Mouse (Mus musculus): Measurements from ENCODE around the gene Gtf2f1. TPM values are rescaled to one million over a fixed set of nuclear protein-coding genes. Genes with fewer than 3 reads are reported as not detected.

The Gtf2f1 gene
- 29.0 TPM for polyA plus RNA-seq (2014; fragmentation: Illumina TruSeq; extraction: RNeasy Lipid Tissue Mini Kit (QIAGEN cat#74804); ENCODE audit: low read depth, low replicate concordance)

GRCm38 (mm10) chr17:57011236-57012141 is at the start of gene Gtf2f1, which contains the start of gene Gm17949:
TSS of gene Gtf2f1 (minus strand) at chr17:57011288.
TSS of gene Gm17949 (plus strand) at chr17:57011469.

GRCm38 (mm10) chr17:57059486-57059977 is 48.4 kb upstream of the Gtf2f1 start, which contains the start of gene Slc25a23:
TSS of gene Slc25a23 (minus strand) at chr17:57059863.

GRCm38 (mm10) chr17:57058891-57059485 is 47.9 kb upstream of the Gtf2f1 start, which contains the start of gene Crb3:
TSS of gene Crb3 (plus strand) at chr17:57059105.

GRCm38 (mm10) chr17:57041554-57041953 is 30.5 kb upstream of the Gtf2f1 start, which contains the start of gene Slc25a41:
TSS of gene Slc25a41 (minus strand) at chr17:57041654.

GRCm38 (mm10) chr17:57030931-57031660 is 20.0 kb upstream of the Gtf2f1 start, which contains the start of gene Khsrp:
TSS of gene Khsrp (minus strand) at chr17:57031522.

GRCm38 (mm10) chr17:56999968-57000609 is 11.0 kb downstream of the Gtf2f1 start, which contains the start of gene Pspn:
TSS of gene Pspn (minus strand) at chr17:57000018.

GRCm38 (mm10) chr17:56997029-56997667 is 13.9 kb downstream of the Gtf2f1 start, which contains the start of gene Alkbh7:
TSS of gene Alkbh7 (plus strand) at chr17:56997339.

GRCm38 (mm10) chr17:56990115-56990746 is 20.9 kb downstream of the Gtf2f1 start, which contains the start of gene Clpp:
TSS of gene Clpp (plus strand) at chr17:56990305.

GRCm38 (mm10) chr17:56982013-56982412 is 29.1 kb downstream of the Gtf2f1 start, which contains the start of gene Acer1:
TSS of gene Acer1 (minus strand) at chr17:56982126.

Other genes with a start within 250 kb of the Gtf2f1 start
- 21.5 TPM for gene Dus3l, start 246.5 kb downstream of the Gtf2f1 start, polyA plus RNA-seq (2014; fragmentation: Illumina TruSeq; extraction: RNeasy Lipid Tissue Mini Kit (QIAGEN cat#74804); ENCODE audit: low read depth, low replicate concordance)
- gene Prr22, start 241.0 kb downstream of the Gtf2f1 start, polyA plus RNA-seq (2014; fragmentation: Illumina TruSeq; extraction: RNeasy Lipid Tissue Mini Kit (QIAGEN cat#74804); ENCODE audit: low read depth, low replicate concordance): 1.6 TPM
- gene Rfx2, start 180.3 kb downstream of the Gtf2f1 start, polyA plus RNA-seq (2014; fragmentation: Illumina TruSeq; extraction: RNeasy Lipid Tissue Mini Kit (QIAGEN cat#74804); ENCODE audit: low read depth, low replicate concordance): 4.3 TPM
- not detected for gene Acsbg2, start 136.8 kb downstream of the Gtf2f1 start, polyA plus RNA-seq (2014; fragmentation: Illumina TruSeq; extraction: RNeasy Lipid Tissue Mini Kit (QIAGEN cat#74804); ENCODE audit: low read depth, low replicate concordance)
- not detected for gene 1700061G19Rik, start 135.8 kb downstream of the Gtf2f1 start, polyA plus RNA-seq (2014; fragmentation: Illumina TruSeq; extraction: RNeasy Lipid Tissue Mini Kit (QIAGEN cat#74804); ENCODE audit: low read depth, low replicate concordance)
- gene Mllt1, start 75.9 kb downstream of the Gtf2f1 start, polyA plus RNA-seq (2014; fragmentation: Illumina TruSeq; extraction: RNeasy Lipid Tissue Mini Kit (QIAGEN cat#74804); ENCODE audit: low read depth, low replicate concordance): 23.8 TPM
- not detected for gene Acer1, start 29.2 kb downstream of the Gtf2f1 start, polyA plus RNA-seq (2014; fragmentation: Illumina TruSeq; extraction: RNeasy Lipid Tissue Mini Kit (QIAGEN cat#74804); ENCODE audit: low read depth, low replicate concordance)
- 107 TPM for gene Clpp, start 21.0 kb downstream of the Gtf2f1 start, polyA plus RNA-seq (2014; fragmentation: Illumina TruSeq; extraction: RNeasy Lipid Tissue Mini Kit (QIAGEN cat#74804); ENCODE audit: low read depth, low replicate concordance)
- gene Alkbh7, start 13.9 kb downstream of the Gtf2f1 start, polyA plus RNA-seq (2014; fragmentation: Illumina TruSeq; extraction: RNeasy Lipid Tissue Mini Kit (QIAGEN cat#74804); ENCODE audit: low read depth, low replicate concordance): 73.4 TPM
- not detected for gene Pspn, start 11.3 kb downstream of the Gtf2f1 start, polyA plus RNA-seq (2014; fragmentation: Illumina TruSeq; extraction: RNeasy Lipid Tissue Mini Kit (QIAGEN cat#74804); ENCODE audit: low read depth, low replicate concordance)
- gene Gm17949, start 181 bp upstream of the Gtf2f1 start, polyA plus RNA-seq (2014; fragmentation: Illumina TruSeq; extraction: RNeasy Lipid Tissue Mini Kit (QIAGEN cat#74804); ENCODE audit: low read depth, low replicate concordance): not detected
- gene Khsrp, start 20.2 kb upstream of the Gtf2f1 start, polyA plus RNA-seq (2014; fragmentation: Illumina TruSeq; extraction: RNeasy Lipid Tissue Mini Kit (QIAGEN cat#74804); ENCODE audit: low read depth, low replicate concordance): 25.9 TPM
- gene Slc25a41, start 30.4 kb upstream of the Gtf2f1 start, polyA plus RNA-seq (2014; fragmentation: Illumina TruSeq; extraction: RNeasy Lipid Tissue Mini Kit (QIAGEN cat#74804); ENCODE audit: low read depth, low replicate concordance): not detected
- not detected for gene Crb3, start 47.8 kb upstream of the Gtf2f1 start, polyA plus RNA-seq (2014; fragmentation: Illumina TruSeq; extraction: RNeasy Lipid Tissue Mini Kit (QIAGEN cat#74804); ENCODE audit: low read depth, low replicate concordance)
- gene Slc25a23, start 48.6 kb upstream of the Gtf2f1 start, polyA plus RNA-seq (2014; fragmentation: Illumina TruSeq; extraction: RNeasy Lipid Tissue Mini Kit (QIAGEN cat#74804); ENCODE audit: low read depth, low replicate concordance): 64.1 TPM
- 1.5 TPM for gene Dennd1c, start 67.2 kb upstream of the Gtf2f1 start, polyA plus RNA-seq (2014; fragmentation: Illumina TruSeq; extraction: RNeasy Lipid Tissue Mini Kit (QIAGEN cat#74804); ENCODE audit: low read depth, low replicate concordance)
- gene Tubb4a, start 76.5 kb upstream of the Gtf2f1 start, polyA plus RNA-seq (2014; fragmentation: Illumina TruSeq; extraction: RNeasy Lipid Tissue Mini Kit (QIAGEN cat#74804); ENCODE audit: low read depth, low replicate concordance): 3.6 TPM
- gene Tnfsf9, start 94.0 kb upstream of the Gtf2f1 start, polyA plus RNA-seq (2014; fragmentation: Illumina TruSeq; extraction: RNeasy Lipid Tissue Mini Kit (QIAGEN cat#74804); ENCODE audit: low read depth, low replicate concordance): 1.9 TPM
- gene Cd70, start 138.5 kb upstream of the Gtf2f1 start, polyA plus RNA-seq (2014; fragmentation: Illumina TruSeq; extraction: RNeasy Lipid Tissue Mini Kit (QIAGEN cat#74804); ENCODE audit: low read depth, low replicate concordance): not detected
- gene Tnfsf14, start 182.9 kb upstream of the Gtf2f1 start, polyA plus RNA-seq (2014; fragmentation: Illumina TruSeq; extraction: RNeasy Lipid Tissue Mini Kit (QIAGEN cat#74804); ENCODE audit: low read depth, low replicate concordance): not detected
- gene C3, start 216.8 kb upstream of the Gtf2f1 start, polyA plus RNA-seq (2014; fragmentation: Illumina TruSeq; extraction: RNeasy Lipid Tissue Mini Kit (QIAGEN cat#74804); ENCODE audit: low read depth, low replicate concordance): 132 TPM
- gene Gpr108, start 237.2 kb upstream of the Gtf2f1 start, polyA plus RNA-seq (2014; fragmentation: Illumina TruSeq; extraction: RNeasy Lipid Tissue Mini Kit (QIAGEN cat#74804); ENCODE audit: low read depth, low replicate concordance): 36.3 TPM
- 123 TPM for gene Trip10, start 238.2 kb upstream of the Gtf2f1 start, polyA plus RNA-seq (2014; fragmentation: Illumina TruSeq; extraction: RNeasy Lipid Tissue Mini Kit (QIAGEN cat#74804); ENCODE audit: low read depth, low replicate concordance)

Measured in heart, adult 10 weeks (tissue).